Mouse (Mus musculus) stomach, postnatal 0 days (tissue): ENCODE results near the gene Gemin2.

ENCODE experiments used
- CTCF ChIP-seq: IDR thresholded peaks from 2 replicates; pipeline ENCODE4 v1.5.1; 2016; ENCODE audit warnings: antibody characterized with exemption, low read depth, mild to moderate bottlenecking, moderate library complexity
- EP300 ChIP-seq: optimal IDR thresholded peaks from 2 replicates; pipeline ENCODE3; 2016; ENCODE audit warnings: antibody characterized with exemption

DNA sequence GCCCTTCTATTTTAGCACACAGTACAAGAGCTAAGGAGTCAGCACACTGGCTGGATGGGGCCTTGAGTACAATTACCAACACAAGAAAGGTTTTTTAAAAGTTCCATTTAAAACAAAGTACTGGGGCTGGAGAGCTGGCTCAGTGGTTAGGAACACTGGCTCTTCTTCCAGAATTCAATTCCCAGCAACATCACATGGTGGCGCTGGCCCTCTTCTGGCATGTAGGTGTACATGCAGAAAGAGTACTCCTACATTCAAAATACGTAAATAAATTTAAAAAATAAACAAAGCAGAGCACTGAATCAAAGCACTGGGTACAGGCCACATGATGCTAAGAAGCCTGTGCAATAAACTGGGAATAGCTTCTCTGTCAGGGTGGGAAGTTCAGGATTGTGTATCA lies 36.2 kb upstream of the Gemin2 start:
- peak; percentile 46 for TF ChIP-seq CTCF
- TF ChIP-seq EP300 = no peak
